Mouse (Mus musculus): ENCODE data around the gene Rbfox2.

DNA sequence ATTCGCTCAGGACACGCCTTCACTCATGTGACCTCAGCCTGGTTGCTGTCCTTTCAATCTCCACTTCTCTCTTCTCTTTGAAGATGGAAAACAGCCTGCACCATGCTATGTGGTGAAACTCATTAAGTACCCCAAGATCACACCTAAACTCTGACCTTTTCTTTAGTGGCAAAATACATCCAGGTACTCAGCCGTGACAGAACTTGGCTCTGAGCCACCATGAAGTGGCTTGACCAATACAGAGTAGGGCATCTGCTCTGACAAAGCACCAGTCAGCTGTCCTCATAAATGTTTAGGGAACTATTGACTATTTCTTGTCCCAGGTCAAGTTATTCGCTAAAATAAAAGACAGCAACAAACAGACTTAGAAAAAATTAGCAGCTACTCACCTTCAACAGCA, 191.3 kb downstream of the Rbfox2 start:
- TF ChIP-seq CTCF (IDR thresholded peaks at IDR 0.05; ENCODE audit: low read depth) (no peak), EP300 (optimal IDR thresholded peaks at IDR 0.05) (no peak)
